Mouse (Mus musculus): ENCODE measurements around the gene Dclk1. TPM values are rescaled to one million over a fixed set of nuclear protein-coding genes. Genes with fewer than 3 reads are reported as not detected.

The Dclk1 gene
- polyA plus RNA-seq, 1 experiment from 2014 or later = 173 TPM

- H3K4me1 ChIP-seq = peaks cover 33% of the 10 kb centered on the region
- H3K27me3 ChIP-seq = no peaks in the 10 kb centered on the region
- H3K4me2 ChIP-seq = no peak overlapping the region
- no peak overlapping the region for H3K9ac ChIP-seq
- no peaks in the 10 kb centered on the region for H3K36me3 ChIP-seq (ENCODE audit: poor library complexity, severe bottlenecking)
- H3K4me3 ChIP-seq = no peak overlapping the region
- no peaks in the 10 kb centered on the region for H3K9me3 ChIP-seq (replicated peaks)
- WGBS = 84% methylated on average over 6 of the region's 6 CpGs
- H3K27ac ChIP-seq = no peak overlapping the region
- peak; percentile 45; the same call in 1 of the 2 replicates for ATAC-seq
Observed at GRCm38 (mm10) chr3:55540406-55541140, 298.4 kb downstream of the Dclk1 start.

DNA sequence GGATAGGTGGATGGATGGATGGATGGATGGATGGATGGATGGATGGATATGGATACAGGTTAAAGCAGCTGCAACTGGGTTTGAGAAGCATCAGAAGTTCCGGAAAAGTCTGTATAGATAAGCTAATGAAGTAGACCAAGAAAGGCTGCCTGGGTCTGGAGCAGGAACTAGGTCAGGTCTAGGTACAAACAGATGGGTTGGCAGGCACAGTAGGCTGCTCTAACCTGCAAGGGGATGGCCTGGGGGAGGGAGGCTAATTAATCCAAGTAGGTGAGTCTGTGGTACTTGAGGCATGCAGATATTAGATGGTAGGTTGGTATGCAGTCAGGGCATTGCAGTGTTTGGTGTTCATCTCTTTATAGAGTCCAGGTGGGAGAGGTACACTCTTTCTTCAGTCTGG lies 299.6 kb downstream of the Dclk1 start:
- no peak overlapping the region for H3K9ac ChIP-seq

DNA sequence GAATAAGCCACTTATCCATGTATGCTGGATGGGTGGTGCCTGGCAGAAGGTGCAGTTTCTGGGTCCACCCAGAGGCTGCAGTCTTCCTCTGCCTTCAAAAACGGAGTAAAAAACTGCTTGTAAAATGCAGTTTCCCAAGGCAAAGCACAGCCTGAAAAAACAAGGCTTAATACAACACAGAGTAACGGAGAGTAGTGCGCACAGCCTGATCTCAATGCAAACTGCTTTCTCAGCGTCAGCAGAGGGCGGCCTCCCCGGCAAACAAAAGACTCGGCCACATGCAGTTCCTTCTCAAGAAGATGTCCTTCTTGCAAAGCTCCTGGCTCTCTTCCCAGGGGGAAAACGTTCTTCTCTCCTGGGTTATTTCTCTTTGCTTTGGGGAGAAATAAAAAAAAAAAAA lies 300.1 kb downstream of the Dclk1 start:
- 1% methylated on average over 8 of the region's 8 CpGs for WGBS
- Histone ChIP-seq H3K27ac (peak overlapping the region; percentile 51), H3K36me3 (ENCODE audit: poor library complexity, severe bottlenecking) (no peaks in the 10 kb centered on the region), H3K4me1 (peaks cover 33% of the 10 kb centered on the region), H3K4me2 (peak overlapping the region; percentile 33), H3K4me3 (no peak overlapping the region), H3K9me3 (replicated peaks) (no peaks in the 10 kb centered on the region), H3K9ac (peak overlapping the region; percentile 18; the same call in 1 of the 2 replicates), H3K27me3 (no peaks in the 10 kb centered on the region)
- ATAC-seq = peak; percentile 69

More for the DNA sequence above, 299.6 kb downstream of the Dclk1 start:
- peaks cover 33% of the 10 kb centered on the region for H3K4me1 ChIP-seq
- no peak overlapping the region for H3K27ac ChIP-seq
- no peaks in the 10 kb centered on the region for H3K36me3 ChIP-seq (ENCODE audit: poor library complexity, severe bottlenecking)
- WGBS = 100% methylated on average over 1 of the region's 1 CpGs
- no peak for ATAC-seq
- peak overlapping the region; percentile 33; the same call in 1 of the 2 replicates for H3K4me2 ChIP-seq
- no peaks in the 10 kb centered on the region for H3K9me3 ChIP-seq (replicated peaks)
- H3K4me3 ChIP-seq = no peak overlapping the region
- no peaks in the 10 kb centered on the region for H3K27me3 ChIP-seq

DNA sequence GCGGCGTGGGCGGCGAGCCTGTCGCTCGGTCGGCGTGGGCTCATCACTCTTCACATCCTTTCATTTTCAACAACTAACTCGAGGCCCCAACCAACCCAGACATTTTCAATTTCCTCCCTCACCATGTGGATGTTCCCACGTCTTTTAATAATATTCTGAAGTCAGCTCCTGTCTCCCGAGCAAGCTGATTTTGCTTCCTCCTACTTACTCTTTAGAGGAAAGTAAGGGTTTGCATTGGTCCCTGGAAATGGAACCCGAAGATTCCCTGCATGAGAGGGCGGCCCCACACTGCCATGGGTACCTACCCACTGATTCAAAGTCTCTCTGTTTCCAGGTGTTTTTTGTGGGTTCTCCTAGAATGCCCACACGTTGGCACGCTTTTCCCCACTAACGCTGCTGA lies 300.8 kb downstream of the Dclk1 start:
- WGBS = 83% methylated on average over 16 of the region's 16 CpGs
- no peaks in the 10 kb centered on the region for H3K9me3 ChIP-seq (replicated peaks)
- no peak for ATAC-seq
- H3K4me1 ChIP-seq = peaks cover 28% of the 10 kb centered on the region
- peak overlapping the region; percentile 51 for H3K27ac ChIP-seq
- H3K9ac ChIP-seq = no peak overlapping the region
- H3K36me3 ChIP-seq (ENCODE audit: poor library complexity, severe bottlenecking) = no peaks in the 10 kb centered on the region
- no peaks in the 10 kb centered on the region for H3K27me3 ChIP-seq
- peak overlapping the region; percentile 33 for H3K4me2 ChIP-seq
- no peak overlapping the region for H3K4me3 ChIP-seq

- H3K4me3 ChIP-seq = no peak overlapping the region
- no peak overlapping the region for H3K4me2 ChIP-seq
- H3K36me3 ChIP-seq (ENCODE audit: poor library complexity, severe bottlenecking) = no peaks in the 10 kb centered on the region
- no peak overlapping the region for H3K27ac ChIP-seq
- H3K27me3 ChIP-seq = no peaks in the 10 kb centered on the region
- no peaks in the 10 kb centered on the region for H3K9me3 ChIP-seq (replicated peaks)
- H3K4me1 ChIP-seq = peaks cover 25% of the 10 kb centered on the region
- no peak overlapping the region for H3K9ac ChIP-seq
- ATAC-seq = no peak
- 77% methylated on average over 13 of the region's 13 CpGs for WGBS
Observed at GRCm38 (mm10) chr3:55543929-55544684, 301.9 kb downstream of the Dclk1 start.

DNA sequence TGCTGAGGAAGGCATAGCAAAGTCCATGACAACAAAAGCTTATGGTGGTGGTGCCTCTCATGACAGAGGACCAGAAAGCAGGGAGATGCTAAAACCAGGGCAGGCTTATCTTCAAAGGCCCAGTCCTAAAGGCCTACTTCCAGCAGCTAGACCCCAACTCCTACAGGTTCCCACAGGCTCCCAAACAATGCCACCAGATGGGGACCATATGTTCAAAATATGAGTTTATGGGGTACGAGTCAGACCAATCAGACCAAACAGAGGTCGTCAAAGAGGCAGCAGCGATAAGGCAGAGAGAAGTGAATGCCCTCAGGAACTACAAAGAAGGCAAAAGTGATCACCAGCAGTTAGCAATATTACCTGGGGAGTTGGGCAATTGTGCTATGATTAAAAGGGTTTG lies 303.1 kb downstream of the Dclk1 start:
- no peak overlapping the region for H3K4me2 ChIP-seq
- 82% methylated on average over 3 of the region's 3 CpGs for WGBS
- no peak overlapping the region for H3K27ac ChIP-seq
- no peaks in the 10 kb centered on the region for H3K27me3 ChIP-seq
- H3K9me3 ChIP-seq (replicated peaks) = no peaks in the 10 kb centered on the region
- H3K9ac ChIP-seq = no peak overlapping the region
- no peaks in the 10 kb centered on the region for H3K36me3 ChIP-seq (ENCODE audit: poor library complexity, severe bottlenecking)
- peaks cover 18% of the 10 kb centered on the region for H3K4me1 ChIP-seq
- no peak overlapping the region for H3K4me3 ChIP-seq
- ATAC-seq = no peak

GRCm38 (mm10) chr3:55545916-55546315 lies 303.8 kb downstream of the Dclk1 start:
- WGBS = 91% methylated on average over 9 of the region's 9 CpGs
- Histone ChIP-seq H3K4me1 (peaks cover 18% of the 10 kb centered on the region), H3K9ac (no peak overlapping the region), H3K4me3 (no peak overlapping the region), H3K27me3 (no peaks in the 10 kb centered on the region), H3K27ac (no peak overlapping the region), H3K9me3 (replicated peaks) (no peaks in the 10 kb centered on the region), H3K36me3 (ENCODE audit: poor library complexity, severe bottlenecking) (no peaks in the 10 kb centered on the region), H3K4me2 (no peak overlapping the region)
- no peak for ATAC-seq

DNA sequence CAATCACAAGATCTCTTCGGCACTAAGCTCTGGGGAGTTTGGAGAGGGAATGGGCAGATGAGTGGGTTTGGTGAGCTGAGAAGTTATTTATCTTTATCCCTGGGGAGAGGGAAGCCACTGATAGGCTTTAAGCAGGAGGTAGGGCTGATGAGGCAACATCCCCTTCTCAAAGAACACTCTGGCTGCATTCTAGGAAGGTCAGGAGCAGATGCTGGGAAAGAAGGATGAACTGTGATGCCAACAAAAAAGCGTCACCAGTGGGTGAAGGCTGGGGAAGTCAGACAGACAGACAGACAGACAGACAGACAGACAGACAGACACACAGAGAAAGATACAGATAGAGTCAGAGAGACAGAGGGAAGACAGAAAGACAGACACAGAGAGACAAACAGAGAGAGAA lies 304.9 kb downstream of the Dclk1 start:
- ATAC-seq = no peak
- WGBS = 81% methylated on average over 2 of the region's 2 CpGs

DNA sequence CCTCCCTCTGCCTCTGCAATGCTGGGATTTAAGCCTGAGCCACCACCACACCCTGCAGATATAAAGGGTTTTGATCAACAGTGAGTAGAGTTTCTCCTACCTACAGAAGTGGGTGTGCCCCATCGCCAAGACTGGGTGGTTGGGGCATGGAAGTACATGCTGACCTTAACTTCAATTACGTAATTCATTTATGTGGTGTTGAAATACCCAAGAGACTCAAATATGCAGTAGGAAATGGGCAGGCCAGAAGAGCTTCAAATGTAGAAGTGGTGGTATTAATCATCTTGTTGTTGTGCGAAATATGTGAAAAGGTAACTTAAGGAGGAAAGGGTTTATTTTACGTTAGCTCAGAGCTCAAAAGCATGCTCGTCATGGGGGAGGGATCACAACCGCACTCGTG lies 307.2 kb downstream of the Dclk1 start:
- H3K27me3 ChIP-seq = no peaks in the 10 kb centered on the region
- no peaks in the 10 kb centered on the region for H3K9me3 ChIP-seq (replicated peaks)
- no peak overlapping the region for H3K4me3 ChIP-seq
- no peak for ATAC-seq
- no peaks in the 10 kb centered on the region for H3K36me3 ChIP-seq (ENCODE audit: poor library complexity, severe bottlenecking)
- no peak overlapping the region for H3K9ac ChIP-seq
- 92% methylated on average over 7 of the region's 7 CpGs for WGBS
- no peak overlapping the region for H3K4me2 ChIP-seq
- no peak overlapping the region for H3K27ac ChIP-seq
- H3K4me1 ChIP-seq = no peaks in the 10 kb centered on the region

More for the DNA sequence above, 304.9 kb downstream of the Dclk1 start:
- Histone ChIP-seq H3K4me3 (no peak overlapping the region), H3K27ac (no peak overlapping the region), H3K4me2 (no peak overlapping the region), H3K36me3 (ENCODE audit: poor library complexity, severe bottlenecking) (no peaks in the 10 kb centered on the region), H3K9ac (no peak overlapping the region), H3K9me3 (replicated peaks) (no peaks in the 10 kb centered on the region), H3K4me1 (peaks cover 14% of the 10 kb centered on the region), H3K27me3 (no peaks in the 10 kb centered on the region)

- Histone ChIP-seq H3K36me3 (ENCODE audit: poor library complexity, severe bottlenecking) (no peaks in the 10 kb centered on the region), H3K4me2 (no peak overlapping the region), H3K4me3 (no peak overlapping the region), H3K9ac (no peak overlapping the region), H3K4me1 (no peaks in the 10 kb centered on the region), H3K27ac (no peak overlapping the region), H3K27me3 (no peaks in the 10 kb centered on the region), H3K9me3 (replicated peaks) (no peaks in the 10 kb centered on the region)
- ATAC-seq = no peak
- 85% methylated on average over 4 of the region's 4 CpGs for WGBS
Observed at GRCm38 (mm10) chr3:55550962-55551361, 308.8 kb downstream of the Dclk1 start.

GRCm38 (mm10) chr3:55551912-55552311 lies 309.7 kb downstream of the Dclk1 start:
- no peaks in the 10 kb centered on the region for H3K9me3 ChIP-seq (replicated peaks)
- no peak overlapping the region for H3K9ac ChIP-seq
- H3K4me1 ChIP-seq = no peaks in the 10 kb centered on the region
- H3K27ac ChIP-seq = no peak overlapping the region
- no peak overlapping the region for H3K4me3 ChIP-seq
- H3K4me2 ChIP-seq = no peak overlapping the region
- H3K36me3 ChIP-seq (ENCODE audit: poor library complexity, severe bottlenecking) = no peaks in the 10 kb centered on the region
- ATAC-seq = no peak
- WGBS = 80% methylated on average over 4 of the region's 4 CpGs
- H3K27me3 ChIP-seq = no peaks in the 10 kb centered on the region

- no peak for ATAC-seq
- H3K36me3 ChIP-seq (ENCODE audit: poor library complexity, severe bottlenecking) = no peaks in the 10 kb centered on the region
- no peak overlapping the region for H3K27ac ChIP-seq
- no peak overlapping the region for H3K4me3 ChIP-seq
- no peaks in the 10 kb centered on the region for H3K4me1 ChIP-seq
- no peaks in the 10 kb centered on the region for H3K27me3 ChIP-seq
- no peaks in the 10 kb centered on the region for H3K9me3 ChIP-seq (replicated peaks)
- no peak overlapping the region for H3K9ac ChIP-seq
- no peak overlapping the region for H3K4me2 ChIP-seq
- WGBS = 97% methylated on average over 9 of the region's 9 CpGs
Observed at GRCm38 (mm10) chr3:55553031-55553430, 310.9 kb downstream of the Dclk1 start.
